ENCODE assay signal across 9 mouse cellular contexts in genomic region chr17:84009194-84009593, GRCm38 (mm10).
DNase-seq lines count a peak whose midpoint lies in the region; ATAC-seq lines count a peak whose summit lies in the region.
"Had no signal": no experiment of that assay in that cellular context is flagged by ENCODE, and none has a peak within 500 bp of the region (broad histone marks: within the 10 kb centered on the region; RNA-seq: fewer than 3 reads in every experiment).

No protein-coding gene starts in this region.

- H3K27ac ChIP-seq in embryonic facial prominence, embryonic 12.5 days = 0 out of 2 replicates have a peak overlapping the region, but pooled peaks have one; percentile 17
- H3K27ac ChIP-seq in intestine, embryonic 14.5 days (ENCODE audit: low read depth) = peak overlapping the region; percentile 58; the same call in 1 of the 2 replicates
- H3K27ac ChIP-seq: liver, embryonic 14.5 days had no signal

- no peaks in the 10 kb centered on the region for H3K27me3 ChIP-seq in embryonic facial prominence, embryonic 12.5 days
- no peaks in the 10 kb centered on the region for H3K27me3 ChIP-seq in intestine, embryonic 14.5 days (replicated peaks; ENCODE audit: control insufficient read depth, insufficient read depth, low read length)

- no peak for DNase-seq in cerebellum, adult 8-10 months
- no peak for DNase-seq in intestine, embryonic 14.5 days (ENCODE audit: low spot score)
- peak; percentile 63 for DNase-seq in mesoderm, embryonic 11.5 days (ENCODE audit: low read depth, low spot score)
- DNase-seq in adrenal gland, adult (ENCODE audit: inconsistent age in 2 of 2, low spot score in 1 of 2) = no peak
- no peak for DNase-seq in heart, adult 18-20 months
- no peak for DNase-seq in gastrocnemius, postnatal 4 days (ENCODE audit: low spot score in 2 of 2)

- peaks cover 31% of the 10 kb centered on the region for H3K4me1 ChIP-seq in embryonic facial prominence, embryonic 12.5 days
- H3K4me1 ChIP-seq in intestine, embryonic 14.5 days (replicated peaks; ENCODE audit: control insufficient read depth, insufficient read depth, low read length) = peaks cover 6% of the 10 kb centered on the region; the same call in 1 of the 2 replicates

- WGBS in embryonic facial prominence, embryonic 12.5 days = 52% methylated on average over 8 of the region's 8 CpGs
- WGBS in intestine, embryonic 14.5 days = 84% methylated on average over 8 of the region's 8 CpGs

- no peak overlapping the region for H3K4me3 ChIP-seq in embryonic facial prominence, embryonic 12.5 days
- H3K4me3 ChIP-seq in intestine, embryonic 14.5 days (ENCODE audit: low read depth, low read length) = no peak overlapping the region

- no peaks in the 10 kb centered on the region for H3K36me3 ChIP-seq in embryonic facial prominence, embryonic 12.5 days
- H3K36me3 ChIP-seq in intestine, embryonic 14.5 days (ENCODE audit: control insufficient read depth, insufficient read depth, low read length) = no peaks in the 10 kb centered on the region

- 0 out of 2 replicates have a peak, but pooled peaks cover 2% of the 10 kb centered on the region for H3K9me3 ChIP-seq in embryonic facial prominence, embryonic 12.5 days
- H3K9me3 ChIP-seq in intestine, embryonic 14.5 days (ENCODE audit: control insufficient read depth, low read length) = no peaks in the 10 kb centered on the region

- no peak overlapping the region for H3K4me2 ChIP-seq in embryonic facial prominence, embryonic 12.5 days (replicated peaks)
- H3K4me2 ChIP-seq in intestine, embryonic 14.5 days (ENCODE audit: low read length) = no peak overlapping the region

- ATAC-seq in cerebellum, adult (ENCODE audit: insufficient number of reproducible peaks, low FRiP score, low TSS enrichment) = 0 out of 2 replicates have a peak, but pooled peaks have one; percentile 36
- peak; percentile 39; the same call in 1 of the 2 replicates for ATAC-seq in embryonic facial prominence, embryonic 12.5 days (ENCODE audit: insufficient number of reproducible peaks, insufficient read depth, low FRiP score, low TSS enrichment)
- peak; percentile 51 for ATAC-seq in intestine, embryonic 14.5 days (replicated peaks; ENCODE audit: low FRiP score, low TSS enrichment, low read depth)

- H3K9ac ChIP-seq in embryonic facial prominence, embryonic 12.5 days = no peak overlapping the region
- H3K9ac ChIP-seq in intestine, embryonic 14.5 days (ENCODE audit: low read length) = no peak overlapping the region
- H3K9ac ChIP-seq: liver, embryonic 14.5 days had no signal
